Mouse (Mus musculus): Measurements from ENCODE around the gene Gm15056. TPM values are rescaled to one million over a fixed set of nuclear protein-coding genes. Genes with fewer than 3 reads are reported as not detected.

Gene Gm15056
- polyA plus RNA-seq, 1 experiment = not detected

DNA sequence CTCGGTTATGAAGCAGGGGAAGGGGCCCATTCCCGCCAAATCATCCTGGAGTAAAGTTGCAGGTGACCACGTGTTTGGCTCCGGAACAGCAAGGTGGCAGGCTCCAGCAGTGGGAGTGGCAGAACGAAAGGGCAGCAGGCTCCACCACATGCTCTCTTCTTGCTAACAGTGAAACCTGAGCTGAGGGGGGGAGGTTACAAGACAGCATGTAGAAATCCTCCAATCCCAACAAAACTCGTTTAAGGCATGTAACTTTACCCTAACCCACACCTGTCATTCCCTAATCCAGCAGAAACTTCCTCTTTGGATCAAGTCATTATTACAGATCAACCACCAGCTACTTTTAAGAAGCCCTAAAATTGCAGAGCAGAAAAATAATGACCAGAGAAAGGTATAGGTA, 27.8 kb downstream of the Gm15056 start:
- H3K4me3 ChIP-seq (ENCODE audit: low read depth, low read length) = no peak overlapping the region
- H3K4me1 ChIP-seq (ENCODE audit: control insufficient read depth, insufficient read depth, insufficient read length, low read length) = no peaks in the 10 kb centered on the region
- no peak for TF ChIP-seq POLR2A (IDR thresholded peaks at IDR 0.05; ENCODE audit: low read depth, low read length)
- no peak for TF ChIP-seq CTCF (IDR thresholded peaks at IDR 0.05; ENCODE audit: extremely low read depth, insufficient read length, insufficient replicate concordance, low read depth, low read length)
- H3K27ac ChIP-seq (ENCODE audit: insufficient read depth, low read depth, low read length) = no peak overlapping the region
- H3K27me3 ChIP-seq (ENCODE audit: control insufficient read depth, insufficient read depth, low read length) = no peaks in the 10 kb centered on the region
- no peaks in the 10 kb centered on the region for H3K36me3 ChIP-seq (ENCODE audit: control insufficient read depth, insufficient read depth, low read length)
- WGBS = 28% methylated on average over 6 of the region's 6 CpGs

Other genes with a start within 250 kb of the Gm15056 start
- gene Defb33, start 10.0 kb downstream of the Gm15056 start, polyA plus RNA-seq (2012; rRNA removed) = not detected in 2 replicates
- gene Gm6040, start 19.4 kb upstream of the Gm15056 start, polyA plus RNA-seq (2012; rRNA removed) = not detected in 2 replicates
- not detected in 2 replicates for gene AY761185, start 42.1 kb upstream of the Gm15056 start, polyA plus RNA-seq (2012; rRNA removed)
- gene Defa21, start 122.9 kb upstream of the Gm15056 start, polyA plus RNA-seq (2012; rRNA removed) = 39.6 and 3,729 TPM in 2 replicates
- gene Defa23, start 152.4 kb upstream of the Gm15056 start, polyA plus RNA-seq (2012; rRNA removed) = 901 and 2,073 TPM in 2 replicates
- 1.9 and 8.8 TPM in 2 replicates for gene Defa35, start 162.4 kb upstream of the Gm15056 start, polyA plus RNA-seq (2012; rRNA removed)
- not detected in 2 replicates for gene Defa25, start 181.8 kb upstream of the Gm15056 start, polyA plus RNA-seq (2012; rRNA removed)
- gene Gm14851, start 193.4 kb upstream of the Gm15056 start, polyA plus RNA-seq (2012; rRNA removed) = 180 and 1,620 TPM in 2 replicates
- 261 and 977 TPM in 2 replicates for gene Defa30, start 232.0 kb upstream of the Gm15056 start, polyA plus RNA-seq (2012; rRNA removed)

All from small intestine, adult 2 months (tissue).